Mouse (Mus musculus): ENCODE results near the gene Thap11.

GRCm38 (mm10) chr8:105852146-105852729 is 2.7 kb upstream of the Thap11 start:
- no peak for TF ChIP-seq CTCF (IDR thresholded peaks at IDR 0.05; ENCODE audit: low read depth, low read length)
- no peak for TF ChIP-seq POLR2A (IDR thresholded peaks at IDR 0.05; ENCODE audit: insufficient read depth, low read length)
